Mouse (Mus musculus) T-helper 2 cell (primary cell): Measurements from ENCODE around the gene Mepce.
"Not testable (repeated sequence)": the region's sequence is repeated elsewhere in the genome, so short reads cannot be mapped to it uniquely, and the experiment has no call there.

ENCODE experiments used
- in situ Hi-C: fragments of 300-600 bp; cut with MboI, MseI; formaldehyde crosslinking; loops from one replicate; pipeline ENCODE4 v1.15.1; 2025; ENCODE audit warnings: high pct_unique_total_duplicates

Mepce gene

GRCm38 (mm10) chr5:137787151-137787928, at the start of gene Mepce, which contains the start of gene Zcwpw1:
Gene Mepce (minus strand): TSS chr5:137787655.
Gene Zcwpw1 (plus strand): TSS chr5:137787798.
- in situ Hi-C loops = no loop called here

GRCm38 (mm10) chr5:137837110-137837509, 49.7 kb upstream of the Mepce start:
- in situ Hi-C loops = not testable (repeated sequence)

GRCm38 (mm10) chr5:137836611-137837010, 49.2 kb upstream of the Mepce start:
- in situ Hi-C loops = no loop called here

- in situ Hi-C loops = not testable (repeated sequence)
Observed at GRCm38 (mm10) chr5:137835966-137836520, 48.6 kb upstream of the Mepce start, which contains the start of gene Pilra. Gene Pilra (minus strand): TSS chr5:137836281.

GRCm38 (mm10) chr5:137833500-137833899, 46.0 kb upstream of the Mepce start:
- in situ Hi-C loops = no loop called here

GRCm38 (mm10) chr5:137831506-137831905, 44.1 kb upstream of the Mepce start:
- in situ Hi-C loops = no loop called here

- in situ Hi-C loops = no loop called here
Observed at GRCm38 (mm10) chr5:137831106-137831505, 43.7 kb upstream of the Mepce start.

GRCm38 (mm10) chr5:137830238-137830637, 42.8 kb upstream of the Mepce start:
- in situ Hi-C loops = no loop called here

- in situ Hi-C loops = no loop called here
Observed at GRCm38 (mm10) chr5:137828694-137829093, 41.2 kb upstream of the Mepce start.

GRCm38 (mm10) chr5:137826421-137826820, 39.0 kb upstream of the Mepce start:
- in situ Hi-C loops = no loop called here

GRCm38 (mm10) chr5:137825971-137826370, 38.5 kb upstream of the Mepce start:
- in situ Hi-C loops = no loop called here

GRCm38 (mm10) chr5:137825030-137825429, 37.6 kb upstream of the Mepce start:
- in situ Hi-C loops = no loop called here

- in situ Hi-C loops = no loop called here
Observed at GRCm38 (mm10) chr5:137823455-137824045, 36.1 kb upstream of the Mepce start.

GRCm38 (mm10) chr5:137822602-137823001, 35.1 kb upstream of the Mepce start:
- in situ Hi-C loops = no loop called here

GRCm38 (mm10) chr5:137822126-137822525, 34.7 kb upstream of the Mepce start:
- in situ Hi-C loops = no loop called here

- in situ Hi-C loops = loop anchor here (10.0 kb wide), 1 partner anchor 817 kb away; no protein-coding TSS in a partner anchor
Observed at GRCm38 (mm10) chr5:137817466-137818222, 30.2 kb upstream of the Mepce start.

- in situ Hi-C loops = no loop called here
Observed at GRCm38 (mm10) chr5:137808316-137808715, 20.9 kb upstream of the Mepce start.

GRCm38 (mm10) chr5:137806158-137806557, 18.7 kb upstream of the Mepce start:
- in situ Hi-C loops = no loop called here

- in situ Hi-C loops = no loop called here
Observed at GRCm38 (mm10) chr5:137800917-137801316, 13.5 kb upstream of the Mepce start.

- in situ Hi-C loops = loop anchor here (5.0 kb wide), 1 partner anchor 76 kb away; the partner anchor contains the start of gene Pilrb2
Observed at GRCm38 (mm10) chr5:137796606-137797005, 9.2 kb upstream of the Mepce start.

- in situ Hi-C loops = no loop called here
Observed at GRCm38 (mm10) chr5:137791553-137791952, 4.1 kb upstream of the Mepce start.
